In genomic region chr13:49001691-49002090, GRCm38 (mm10) we compare ENCODE assay signal across 9 mouse cellular contexts. TPM values are rescaled to one million over a fixed set of nuclear protein-coding genes. Genes with fewer than 3 reads are reported as not detected.
A peak's percentile ranks its signal among the peaks of the same experiment; 100 is the strongest.
DNase-seq lines count a peak whose midpoint lies in the region; ATAC-seq and TF ChIP-seq lines count a peak whose summit lies in the region.
"Had no signal": no experiment of that assay in that cellular context is flagged by ENCODE, and none has a peak within 500 bp of the region (broad histone marks: within the 10 kb centered on the region; RNA-seq: fewer than 3 reads in every experiment).

No protein-coding gene starts in this region.

- ATAC-seq in cerebellum, adult (ENCODE audit: insufficient number of reproducible peaks, low FRiP score, low TSS enrichment), result peak; percentile 96

- intact Hi-C loops in heart, postnatal 25 days (cut with DNase I), result no loop called here

- peak overlapping the region; percentile 48; the same call in 1 of the 2 replicates for H3K27ac ChIP-seq in layer of hippocampus, adult 2 months
- H3K27ac ChIP-seq: limb, embryonic 12.5 days had no signal

- no peak for TF ChIP-seq CTCF in layer of hippocampus, adult 2 months (conservative IDR thresholded peaks at IDR 0.05)

- DNase-seq in layer of hippocampus, adult 2 months (ENCODE audit: low spot score in 2 of 2), result no peak
- no peak for DNase-seq in layer of hippocampus, adult 8-10 months (ENCODE audit: low spot score in 2 of 2)
- peak; percentile 28 for DNase-seq in right cerebral cortex, postnatal 14 days
- DNase-seq in right cerebral cortex, adult 2 months (ENCODE audit: low spot score in 2 of 2), result no peak
- DNase-seq in urinary bladder, adult 2 months (ENCODE audit: low spot score), result no peak
- no peak for DNase-seq in heart, postnatal 25 days (ENCODE audit: low spot score)
- DNase-seq: kidney, adult 18-20 months had no signal

- H3K4me3 ChIP-seq in layer of hippocampus, adult 2 months, result no peak overlapping the region
- H3K4me3 ChIP-seq: limb, embryonic 12.5 days had no signal

RNA-seq across cellular contexts. Expression of gene Fam120a, which starts 33.9 kb away (rescaled TPM):
- 100 to 1,000 TPM; 112 to 120 TPM for total RNA-seq in layer of hippocampus, adult 2 months (2021)
- 100 to 1,000 TPM; 103 to 110 (median 105) TPM for total RNA-seq in layer of hippocampus, adult 8-10 months (2022)
- 80.1 and 101 TPM in 2 replicates for polyA plus RNA-seq in urinary bladder, adult 2 months (2012; rRNA removed)
- total RNA-seq in heart, postnatal 25 days (2021), result 100 to 1,000 TPM; 110 to 116 TPM
